Mouse (Mus musculus): Measurements from ENCODE around the gene Bicral. TPM values are rescaled to one million over a fixed set of nuclear protein-coding genes. Genes with fewer than 3 reads are reported as not detected.
"Not testable (repeated sequence)": the region's sequence is repeated elsewhere in the genome, so short reads cannot be mapped to it uniquely, and the experiment has no call there.

Gene Bicral
- polyA plus RNA-seq, 1 experiment: 1.8 TPM

- H3K9me3 ChIP-seq: no peaks in the 10 kb centered on the region
- peaks cover 79% of the 10 kb centered on the region for H3K36me3 ChIP-seq (replicated peaks; ENCODE audit: low read length)
- TF ChIP-seq FLI1 (IDR thresholded peaks at IDR 0.05; ENCODE audit: low read length) (no peak), GATA1 (IDR thresholded peaks at IDR 0.05; ENCODE audit: borderline replicate concordance, low read length) (no peak)
- H3K4me1 ChIP-seq: no peaks in the 10 kb centered on the region; the same call in 1 of the 2 replicates
- H3K4me3 ChIP-seq (replicated peaks): no peak overlapping the region
- H3K27me3 ChIP-seq (replicated peaks): no peaks in the 10 kb centered on the region
Measured at GRCm38 (mm10) chr17:46813637-46814036, 44.6 kb downstream of the Bicral start.

GRCm38 (mm10) chr17:46812442-46812841 lies 45.8 kb downstream of the Bicral start:
- H3K4me3 ChIP-seq (replicated peaks): no peak overlapping the region
- no peaks in the 10 kb centered on the region for H3K9me3 ChIP-seq
- no peaks in the 10 kb centered on the region for H3K27me3 ChIP-seq (replicated peaks)
- TF ChIP-seq FLI1 (IDR thresholded peaks at IDR 0.05; ENCODE audit: low read length): no peak
- peaks cover 10% of the 10 kb centered on the region for H3K4me1 ChIP-seq
- H3K36me3 ChIP-seq (replicated peaks; ENCODE audit: low read length): peaks cover 80% of the 10 kb centered on the region

- H3K4me1 ChIP-seq: peaks cover 20% of the 10 kb centered on the region
- TF ChIP-seq FLI1 (IDR thresholded peaks at IDR 0.05; ENCODE audit: low read length): no peak
- TF ChIP-seq GATA1 (IDR thresholded peaks at IDR 0.05; ENCODE audit: borderline replicate concordance, low read length): no peak
- no peak overlapping the region for H3K4me3 ChIP-seq (replicated peaks)
- H3K9me3 ChIP-seq: no peaks in the 10 kb centered on the region
- no peaks in the 10 kb centered on the region for H3K27me3 ChIP-seq (replicated peaks)
- peaks cover 83% of the 10 kb centered on the region for H3K36me3 ChIP-seq (replicated peaks; ENCODE audit: low read length)
Measured at GRCm38 (mm10) chr17:46810672-46811071, 47.6 kb downstream of the Bicral start.

GRCm38 (mm10) chr17:46809131-46809830 lies 49.0 kb downstream of the Bicral start:
- Histone ChIP-seq H3K4me3 (replicated peaks) (no peak overlapping the region), H3K9me3 (no peaks in the 10 kb centered on the region), H3K36me3 (replicated peaks; ENCODE audit: low read length) (peaks cover 85% of the 10 kb centered on the region), H3K4me1 (peaks cover 20% of the 10 kb centered on the region), H3K27me3 (replicated peaks) (no peaks in the 10 kb centered on the region)
- no peak for TF ChIP-seq GATA1 (IDR thresholded peaks at IDR 0.05; ENCODE audit: borderline replicate concordance, low read length)
- TF ChIP-seq FLI1 (IDR thresholded peaks at IDR 0.05; ENCODE audit: low read length): no peak

- H3K4me1 ChIP-seq: peaks cover 20% of the 10 kb centered on the region
- no peak for TF ChIP-seq FLI1 (IDR thresholded peaks at IDR 0.05; ENCODE audit: low read length)
- TF ChIP-seq GATA1 (IDR thresholded peaks at IDR 0.05; ENCODE audit: borderline replicate concordance, low read length): no peak
- peaks cover 78% of the 10 kb centered on the region for H3K36me3 ChIP-seq (replicated peaks; ENCODE audit: low read length)
- no peak overlapping the region for H3K4me3 ChIP-seq (replicated peaks)
- H3K9me3 ChIP-seq: no peaks in the 10 kb centered on the region
- H3K27me3 ChIP-seq (replicated peaks): no peaks in the 10 kb centered on the region
Measured at GRCm38 (mm10) chr17:46808376-46808775, 49.9 kb downstream of the Bicral start.

GRCm38 (mm10) chr17:46801761-46802160 lies 56.5 kb downstream of the Bicral start:
- TF ChIP-seq GATA1 (IDR thresholded peaks at IDR 0.05; ENCODE audit: borderline replicate concordance, low read length) (no peak), FLI1 (IDR thresholded peaks at IDR 0.05; ENCODE audit: low read length) (no peak)
- H3K36me3 ChIP-seq (replicated peaks; ENCODE audit: low read length): peaks cover 66% of the 10 kb centered on the region
- peaks cover 41% of the 10 kb centered on the region for H3K4me1 ChIP-seq
- H3K27me3 ChIP-seq (replicated peaks): no peaks in the 10 kb centered on the region
- no peak overlapping the region for H3K4me3 ChIP-seq (replicated peaks)
- H3K9me3 ChIP-seq: no peaks in the 10 kb centered on the region

- Histone ChIP-seq H3K9me3 (no peaks in the 10 kb centered on the region), H3K4me3 (replicated peaks) (no peak overlapping the region), H3K27me3 (replicated peaks) (no peaks in the 10 kb centered on the region), H3K36me3 (replicated peaks; ENCODE audit: low read length) (peaks cover 47% of the 10 kb centered on the region), H3K4me1 (peaks cover 45% of the 10 kb centered on the region)
- TF ChIP-seq GATA1 (IDR thresholded peaks at IDR 0.05; ENCODE audit: borderline replicate concordance, low read length): no peak
- TF ChIP-seq FLI1 (IDR thresholded peaks at IDR 0.05; ENCODE audit: low read length): no peak
Measured at GRCm38 (mm10) chr17:46799680-46800079, 58.6 kb downstream of the Bicral start.

- Histone ChIP-seq H3K4me1 (peaks cover 47% of the 10 kb centered on the region), H3K36me3 (replicated peaks; ENCODE audit: low read length) (peaks cover 41% of the 10 kb centered on the region), H3K4me3 (replicated peaks) (no peak overlapping the region), H3K9me3 (no peaks in the 10 kb centered on the region), H3K27me3 (replicated peaks) (no peaks in the 10 kb centered on the region)
- TF ChIP-seq GATA1 (IDR thresholded peaks at IDR 0.05; ENCODE audit: borderline replicate concordance, low read length) (no peak), FLI1 (IDR thresholded peaks at IDR 0.05; ENCODE audit: low read length) (no peak)
Measured at GRCm38 (mm10) chr17:46797386-46797785, 60.9 kb downstream of the Bicral start.

- peak overlapping the region; percentile 40 for H3K4me3 ChIP-seq (replicated peaks)
Measured at GRCm38 (mm10) chr17:46796743-46797142, 61.5 kb downstream of the Bicral start.

GRCm38 (mm10) chr17:46792963-46793362 lies 65.3 kb downstream of the Bicral start:
- no peaks in the 10 kb centered on the region for H3K9me3 ChIP-seq
- TF ChIP-seq GATA1 (IDR thresholded peaks at IDR 0.05; ENCODE audit: borderline replicate concordance, low read length) (no peak), FLI1 (IDR thresholded peaks at IDR 0.05; ENCODE audit: low read length) (no peak)

More at GRCm38 (mm10) chr17:46796743-46797142, 61.5 kb downstream of the Bicral start:
- TF ChIP-seq FLI1 (IDR thresholded peaks at IDR 0.05; ENCODE audit: low read length) (no peak), GATA1 (IDR thresholded peaks at IDR 0.05; ENCODE audit: borderline replicate concordance, low read length) (no peak)
- Histone ChIP-seq H3K27me3 (replicated peaks) (no peaks in the 10 kb centered on the region), H3K36me3 (replicated peaks; ENCODE audit: low read length) (peaks cover 35% of the 10 kb centered on the region), H3K9me3 (no peaks in the 10 kb centered on the region), H3K4me1 (peaks cover 41% of the 10 kb centered on the region)

GRCm38 (mm10) chr17:46787974-46788373 lies 70.3 kb downstream of the Bicral start:
- not testable (repeated sequence) for H3K27me3 ChIP-seq (replicated peaks); H3K4me3 ChIP-seq (replicated peaks); H3K9me3 ChIP-seq; H3K36me3 ChIP-seq (replicated peaks; ENCODE audit: low read length)
- H3K4me1 ChIP-seq: peaks cover 12% of the 10 kb centered on the region

More at GRCm38 (mm10) chr17:46792963-46793362, 65.3 kb downstream of the Bicral start:
- Histone ChIP-seq H3K27me3 (replicated peaks) (peaks cover 8% of the 10 kb centered on the region), H3K4me1 (peaks cover 28% of the 10 kb centered on the region), H3K4me3 (replicated peaks) (no peak overlapping the region), H3K36me3 (replicated peaks; ENCODE audit: low read length) (no peaks in the 10 kb centered on the region)
